Mouse (Mus musculus) heart, embryonic 10.5 days (tissue): ENCODE data around the gene Six2. TPM values are rescaled to one million over a fixed set of nuclear protein-coding genes. Genes with fewer than 3 reads are reported as not detected.

Experiments used
- DNase-seq: peaks from one replicate; pipeline ENCODE4 v3.0.0-alpha.2; 2017; ENCODE audit warnings: low spot score
- H3K27ac ChIP-seq: fragments of 300-500 bp; sonication (generic); 2 replicates; pipeline ENCODE4 v1.5.1; 2016; ENCODE audit warnings: mild to moderate bottlenecking
- H3K27me3 ChIP-seq: fragments of 300-500 bp; sonication (generic); 2 replicates; pipeline ENCODE4 v1.6.1; 2016; ENCODE audit warnings: mild to moderate bottlenecking; ENCODE audit not compliant: poor library complexity, insufficient read depth, severe bottlenecking
- H3K36me3 ChIP-seq: fragments of 300-500 bp; sonication (generic); 2 replicates; pipeline ENCODE4 v1.6.1; 2016; ENCODE audit warnings: mild to moderate bottlenecking, moderate library complexity
- H3K4me1 ChIP-seq: fragments of 300-500 bp; sonication (generic); 2 replicates; pipeline ENCODE4 v1.6.1; 2016; ENCODE audit warnings: mild to moderate bottlenecking
- H3K4me3 ChIP-seq: fragments of 300-500 bp; sonication (generic); 2 replicates; pipeline ENCODE4 v1.5.1; 2016; ENCODE audit warnings: mild to moderate bottlenecking, moderate library complexity
- H3K9me3 ChIP-seq: fragments of 300-500 bp; sonication (generic); 2 replicates; pipeline ENCODE4 v1.6.1; 2016; ENCODE audit warnings: mild to moderate bottlenecking, moderate library complexity
- WGBS: fragments of 180-500 bp; shearing (Covaris S2); methylation state at CpG from one replicate; pipeline ENCODE4 v1.1.7; 2016; 5-methylcytosine and 5-hydroxymethylcytosine counted together
- polyA plus RNA-seq: library from polyadenylated mRNA; unstranded; fragments of >200 nt; fragmentation: Nextera tagmentation; extraction: Ambion mirVana; gene quantifications from 2 replicates; pipeline ENCODE4 v1.2.1, GENCODE M21; 2016

The Six2 gene
- polyA plus RNA-seq, 1 experiment from 2014 or later: 1.7 TPM

GRCm38 (mm10) chr17:85664618-85665320, 23.3 kb downstream of the Six2 start:
- H3K27ac ChIP-seq: no peak overlapping the region
- H3K9me3 ChIP-seq: no peaks in the 10 kb centered on the region
- peaks cover 84% of the 10 kb centered on the region for H3K27me3 ChIP-seq
- WGBS: 2% methylated on average over 20 of the region's 20 CpGs
- H3K36me3 ChIP-seq: no peaks in the 10 kb centered on the region
- DNase-seq: no peak
- H3K4me1 ChIP-seq: no peaks in the 10 kb centered on the region
- H3K4me3 ChIP-seq: peak overlapping the region; percentile 48

GRCm38 (mm10) chr17:85664202-85664601, 23.9 kb downstream of the Six2 start:
- Histone ChIP-seq H3K27ac (no peak overlapping the region), H3K9me3 (no peaks in the 10 kb centered on the region), H3K27me3 (peaks cover 82% of the 10 kb centered on the region), H3K36me3 (no peaks in the 10 kb centered on the region), H3K4me1 (no peaks in the 10 kb centered on the region), H3K4me3 (no peak overlapping the region; the same call in 1 of the 2 replicates)
- 35% methylated on average over 2 of the region's 2 CpGs for WGBS
- no peak for DNase-seq

GRCm38 (mm10) chr17:85661521-85661920, 26.6 kb downstream of the Six2 start:
- Histone ChIP-seq H3K27ac (no peak overlapping the region), H3K4me1 (no peaks in the 10 kb centered on the region), H3K36me3 (no peaks in the 10 kb centered on the region), H3K9me3 (no peaks in the 10 kb centered on the region), H3K27me3 (peaks cover 73% of the 10 kb centered on the region), H3K4me3 (no peak overlapping the region)
- 61% methylated on average over 5 of the region's 5 CpGs for WGBS
- DNase-seq: no peak

- no peak for DNase-seq
- Histone ChIP-seq H3K9me3 (no peaks in the 10 kb centered on the region), H3K36me3 (no peaks in the 10 kb centered on the region), H3K27ac (no peak overlapping the region), H3K4me1 (no peaks in the 10 kb centered on the region), H3K4me3 (no peak overlapping the region), H3K27me3 (peaks cover 59% of the 10 kb centered on the region)
- 59% methylated on average over 1 of the region's 1 CpGs for WGBS
These were observed 28.1 kb downstream of the Six2 start for GRCm38 (mm10) chr17:85660016-85660415.

- peak overlapping the region; percentile 57 for H3K4me3 ChIP-seq
- no peaks in the 10 kb centered on the region for H3K36me3 ChIP-seq
- WGBS: 2% methylated on average over 36 of the region's 36 CpGs
- H3K4me1 ChIP-seq: peaks cover 14% of the 10 kb centered on the region; the same call in 1 of the 2 replicates
- no peak overlapping the region for H3K27ac ChIP-seq
- H3K9me3 ChIP-seq: no peaks in the 10 kb centered on the region
- peaks cover 90% of the 10 kb centered on the region for H3K27me3 ChIP-seq
- no peak for DNase-seq
These were observed 42.1 kb downstream of the Six2 start for GRCm38 (mm10) chr17:85645718-85646665.

GRCm38 (mm10) chr17:85645312-85645711, 42.8 kb downstream of the Six2 start:
- H3K27ac ChIP-seq: no peak overlapping the region
- H3K4me1 ChIP-seq: peaks cover 14% of the 10 kb centered on the region; the same call in 1 of the 2 replicates
- 12% methylated on average over 10 of the region's 12 CpGs for WGBS
- H3K9me3 ChIP-seq: no peaks in the 10 kb centered on the region
- peak overlapping the region; percentile 57 for H3K4me3 ChIP-seq
- DNase-seq: no peak
- H3K27me3 ChIP-seq: peaks cover 91% of the 10 kb centered on the region
- no peaks in the 10 kb centered on the region for H3K36me3 ChIP-seq

- Histone ChIP-seq H3K9me3 (no peaks in the 10 kb centered on the region), H3K4me1 (no peaks in the 10 kb centered on the region), H3K27me3 (peaks cover 80% of the 10 kb centered on the region), H3K36me3 (no peaks in the 10 kb centered on the region), H3K4me3 (no peak overlapping the region), H3K27ac (no peak overlapping the region)
- 56% methylated on average over 5 of the region's 6 CpGs for WGBS
- DNase-seq: no peak
These were observed 50.2 kb downstream of the Six2 start for GRCm38 (mm10) chr17:85637876-85638275.

Other genes starting within 250 kb of the Six2 start
- 0.06 TPM in 1 of 2 replicates, not detected in the other for gene Six3, start 74.7 kb downstream of the Six2 start, polyA plus RNA-seq